Mouse (Mus musculus): Measurements from ENCODE around the gene Ltb. TPM values are rescaled to one million over a fixed set of nuclear protein-coding genes. Genes with fewer than 3 reads are reported as not detected.
A peak's percentile ranks its signal among the peaks of the same experiment; 100 is the strongest.
"Not testable (repeated sequence)": the region's sequence is repeated elsewhere in the genome, so short reads cannot be mapped to it uniquely, and the experiment has no call there.

Ltb gene
- polyA plus RNA-seq, 1 experiment from 2014 or later = 0.63 TPM

GRCm38 (mm10) chr17:35234090-35234489 is 39.9 kb downstream of the Ltb start:
- 93% methylated on average over 7 of the region's 7 CpGs for WGBS
- Histone ChIP-seq H3K36me3 (peaks cover 23% of the 10 kb centered on the region), H3K4me1 (peaks cover 50% of the 10 kb centered on the region), H3K4me2 (peak overlapping the region; percentile 95), H3K4me3 (replicated peaks) (peak overlapping the region; percentile 54; the same call in 1 of the 2 replicates)
- not testable (repeated sequence) for H3K27me3 ChIP-seq (replicated peaks); H3K9me3 ChIP-seq (replicated peaks); H3K9ac ChIP-seq (replicated peaks); ATAC-seq (ENCODE audit: low FRiP score); H3K27ac ChIP-seq (replicated peaks)

GRCm38 (mm10) chr17:35234903-35235302 is 40.7 kb downstream of the Ltb start:
- no peaks in the 10 kb centered on the region for H3K27me3 ChIP-seq (replicated peaks)
- H3K27ac ChIP-seq (replicated peaks) = peak overlapping the region; percentile 92
- H3K4me1 ChIP-seq = peaks cover 50% of the 10 kb centered on the region
- no peak for ATAC-seq (ENCODE audit: low FRiP score)
- H3K4me3 ChIP-seq (replicated peaks) = peak overlapping the region; percentile 54
- WGBS = 7% methylated on average over 31 of the region's 31 CpGs
- peak overlapping the region; percentile 95 for H3K4me2 ChIP-seq
- peaks cover 15% of the 10 kb centered on the region for H3K36me3 ChIP-seq
- peak overlapping the region; percentile 68 for H3K9ac ChIP-seq (replicated peaks)
- H3K9me3 ChIP-seq (replicated peaks) = no peaks in the 10 kb centered on the region

- Histone ChIP-seq H3K4me3 (replicated peaks) (peak within 1 kb of the TSS; percentile 54), H3K27ac (replicated peaks) (peak within 1 kb of the TSS; percentile 92), H3K4me1 (peaks cover 59% of the 10 kb centered on the region), H3K27me3 (replicated peaks) (no peaks in the 10 kb centered on the region), H3K9ac (replicated peaks) (peak within 1 kb of the TSS; percentile 68), H3K4me2 (peak within 1 kb of the TSS; percentile 95), H3K9me3 (replicated peaks) (no peaks in the 10 kb centered on the region), H3K36me3 (peaks cover 9% of the 10 kb centered on the region)
- peak; percentile 85 for ATAC-seq (ENCODE audit: low FRiP score)
- WGBS = under 1% methylated on average over 35 of the region's 35 CpGs
Measured at GRCm38 (mm10) chr17:35235614-35236389, 41.6 kb downstream of the Ltb start, which contains the start of gene Nfkbil1. Gene Nfkbil1 (minus strand): TSS chr17:35235792.

GRCm38 (mm10) chr17:35236390-35236746 is 42.1 kb downstream of the Ltb start:
- WGBS = under 1% methylated on average over 18 of the region's 18 CpGs
- peaks cover 61% of the 10 kb centered on the region for H3K4me1 ChIP-seq

GRCm38 (mm10) chr17:35236996-35237395 is 42.8 kb downstream of the Ltb start:
- no peaks in the 10 kb centered on the region for H3K9me3 ChIP-seq (replicated peaks)
- peaks cover 56% of the 10 kb centered on the region for H3K4me1 ChIP-seq
- H3K36me3 ChIP-seq = peaks cover 4% of the 10 kb centered on the region
- peak overlapping the region; percentile 68 for H3K9ac ChIP-seq (replicated peaks)
- no peaks in the 10 kb centered on the region for H3K27me3 ChIP-seq (replicated peaks)
- peak overlapping the region; percentile 92 for H3K27ac ChIP-seq (replicated peaks)
- 68% methylated on average over 9 of the region's 9 CpGs for WGBS
- no peak for ATAC-seq (ENCODE audit: low FRiP score)
- H3K4me2 ChIP-seq = peak overlapping the region; percentile 95
- peak overlapping the region; percentile 54 for H3K4me3 ChIP-seq (replicated peaks)

More at GRCm38 (mm10) chr17:35236390-35236746, 42.1 kb downstream of the Ltb start:
- Histone ChIP-seq H3K36me3 (peaks cover 4% of the 10 kb centered on the region), H3K4me2 (peak overlapping the region; percentile 95), H3K9ac (replicated peaks) (peak overlapping the region; percentile 68), H3K4me3 (replicated peaks) (peak overlapping the region; percentile 54), H3K9me3 (replicated peaks) (no peaks in the 10 kb centered on the region), H3K27ac (replicated peaks) (peak overlapping the region; percentile 92), H3K27me3 (replicated peaks) (no peaks in the 10 kb centered on the region)
- peak; percentile 85 for ATAC-seq (ENCODE audit: low FRiP score)

GRCm38 (mm10) chr17:35237504-35237903 is 43.3 kb downstream of the Ltb start:
- Histone ChIP-seq H3K4me2 (peak overlapping the region; percentile 95), H3K36me3 (peaks cover 4% of the 10 kb centered on the region), H3K27ac (replicated peaks) (0 out of 2 replicates have a peak overlapping the region, but pooled peaks have one; percentile 92), H3K9ac (replicated peaks) (peak overlapping the region; percentile 68; the same call in 1 of the 2 replicates), H3K4me1 (peaks cover 51% of the 10 kb centered on the region), H3K27me3 (replicated peaks) (no peaks in the 10 kb centered on the region), H3K4me3 (replicated peaks) (peak overlapping the region; percentile 54), H3K9me3 (replicated peaks) (no peaks in the 10 kb centered on the region)
- ATAC-seq (ENCODE audit: low FRiP score) = no peak
- WGBS = 91% methylated on average over 12 of the region's 12 CpGs

- ATAC-seq (ENCODE audit: low FRiP score) = no peak
- WGBS = 86% methylated on average over 5 of the region's 5 CpGs
- no peaks in the 10 kb centered on the region for H3K27me3 ChIP-seq (replicated peaks)
- H3K4me2 ChIP-seq = no peak overlapping the region
- peaks cover 12% of the 10 kb centered on the region for H3K36me3 ChIP-seq
- H3K4me1 ChIP-seq = peaks cover 48% of the 10 kb centered on the region
- no peak overlapping the region for H3K4me3 ChIP-seq (replicated peaks)
- H3K9ac ChIP-seq (replicated peaks) = no peak overlapping the region
- H3K9me3 ChIP-seq (replicated peaks) = no peaks in the 10 kb centered on the region
- H3K27ac ChIP-seq (replicated peaks) = no peak overlapping the region
Measured at GRCm38 (mm10) chr17:35239700-35240099, 45.5 kb downstream of the Ltb start.

- Histone ChIP-seq H3K4me1 (peaks cover 52% of the 10 kb centered on the region), H3K4me2 (peak overlapping the region; percentile 91), H3K27me3 (replicated peaks) (no peaks in the 10 kb centered on the region), H3K9me3 (replicated peaks) (no peaks in the 10 kb centered on the region), H3K9ac (replicated peaks) (peak overlapping the region; percentile 81), H3K36me3 (peaks cover 22% of the 10 kb centered on the region), H3K4me3 (replicated peaks) (peak overlapping the region; percentile 58), H3K27ac (replicated peaks) (peak overlapping the region; percentile 96)
- WGBS = 30% methylated on average over 12 of the region's 12 CpGs
- ATAC-seq (ENCODE audit: low FRiP score) = peak; percentile 1; the same call in 1 of the 2 replicates
Measured at GRCm38 (mm10) chr17:35240384-35241304, 46.4 kb downstream of the Ltb start.

- H3K4me3 ChIP-seq (replicated peaks) = peak within 1 kb of the TSS; percentile 58
- H3K36me3 ChIP-seq = peaks cover 30% of the 10 kb centered on the region
- WGBS = under 1% methylated on average over 69 of the region's 69 CpGs
- peak within 1 kb of the TSS; percentile 91 for H3K4me2 ChIP-seq
- ATAC-seq (ENCODE audit: low FRiP score) = peak; percentile 90
- H3K27me3 ChIP-seq (replicated peaks) = no peaks in the 10 kb centered on the region
- H3K9ac ChIP-seq (replicated peaks) = peak within 1 kb of the TSS; percentile 81
- H3K27ac ChIP-seq (replicated peaks) = peak within 1 kb of the TSS; percentile 96
- peaks cover 60% of the 10 kb centered on the region for H3K4me1 ChIP-seq
- no peaks in the 10 kb centered on the region for H3K9me3 ChIP-seq (replicated peaks)
Measured at GRCm38 (mm10) chr17:35241305-35242014, 47.2 kb downstream of the Ltb start, which contains the start of gene Ddx39b. Gene Ddx39b (plus strand): TSS chr17:35241746.

- WGBS = under 1% methylated on average over 49 of the region's 55 CpGs
- Histone ChIP-seq H3K9ac (replicated peaks) (peak overlapping the region; percentile 81), H3K4me2 (peak overlapping the region; percentile 91), H3K27ac (replicated peaks) (peak overlapping the region; percentile 96), H3K27me3 (replicated peaks) (no peaks in the 10 kb centered on the region), H3K9me3 (replicated peaks) (no peaks in the 10 kb centered on the region), H3K36me3 (peaks cover 38% of the 10 kb centered on the region), H3K4me3 (replicated peaks) (peak overlapping the region; percentile 58), H3K4me1 (peaks cover 58% of the 10 kb centered on the region)
- peak; percentile 43 for ATAC-seq (ENCODE audit: low FRiP score)
Measured at GRCm38 (mm10) chr17:35242015-35242941, 48.0 kb downstream of the Ltb start.

All from neural tube, embryonic 15.5 days (tissue).